Mouse (Mus musculus): ENCODE results near the gene Il33. TPM values are rescaled to one million over a fixed set of nuclear protein-coding genes. Genes with fewer than 3 reads are reported as not detected.

Gene Il33
- total and polyA plus RNA-seq, 2 experiments = 0.80 to 1.6 TPM

GRCm38 (mm10) chr19:29885548-29885947 is 39.4 kb upstream of the Il33 start:
- no peak for DNase-seq (ENCODE audit: extremely low read depth, low read depth, low spot score)
- WGBS = 89% methylated on average over 6 of the region's 6 CpGs
- H3K27me3 ChIP-seq (ENCODE audit: control insufficient read depth, insufficient read depth, low read length) = no peaks in the 10 kb centered on the region
- no peak overlapping the region for H3K9ac ChIP-seq (ENCODE audit: low read depth, low read length)
- no peaks in the 10 kb centered on the region for H3K36me3 ChIP-seq (ENCODE audit: control insufficient read depth, insufficient read depth, low read length)
- H3K79me2 ChIP-seq (ENCODE audit: control insufficient read depth, insufficient read depth, low read length) = no peaks in the 10 kb centered on the region
- no peak for TF ChIP-seq CTCF (IDR thresholded peaks at IDR 0.05; ENCODE audit: low read depth, low read length)
- no peak for TF ChIP-seq POLR2A (IDR thresholded peaks at IDR 0.05; ENCODE audit: extremely low read depth, insufficient read depth, low read length)
- H3K4me1 ChIP-seq (ENCODE audit: control insufficient read depth, insufficient read depth, low read length) = peaks cover 2% of the 10 kb centered on the region
- H3K27ac ChIP-seq (replicated peaks; ENCODE audit: insufficient read depth, low read depth, low read length) = no peak overlapping the region
- no peak overlapping the region for H3K4me3 ChIP-seq (ENCODE audit: insufficient read depth, low read depth, low read length)

- no peak for DNase-seq (ENCODE audit: extremely low read depth, low read depth, low spot score)
- H3K4me1 ChIP-seq (ENCODE audit: control insufficient read depth, insufficient read depth, low read length) = peaks cover 2% of the 10 kb centered on the region
- H3K4me3 ChIP-seq (ENCODE audit: insufficient read depth, low read depth, low read length) = no peak overlapping the region
- H3K36me3 ChIP-seq (ENCODE audit: control insufficient read depth, insufficient read depth, low read length) = no peaks in the 10 kb centered on the region
- no peak overlapping the region for H3K27ac ChIP-seq (replicated peaks; ENCODE audit: insufficient read depth, low read depth, low read length)
- H3K27me3 ChIP-seq (ENCODE audit: control insufficient read depth, insufficient read depth, low read length) = no peaks in the 10 kb centered on the region
- H3K79me2 ChIP-seq (ENCODE audit: control insufficient read depth, insufficient read depth, low read length) = no peaks in the 10 kb centered on the region
- H3K9ac ChIP-seq (ENCODE audit: low read depth, low read length) = no peak overlapping the region
- 87% methylated on average over 2 of the region's 2 CpGs for WGBS
- no peak for TF ChIP-seq POLR2A (IDR thresholded peaks at IDR 0.05; ENCODE audit: extremely low read depth, insufficient read depth, low read length)
- TF ChIP-seq CTCF (IDR thresholded peaks at IDR 0.05; ENCODE audit: low read depth, low read length) = no peak
Observed at GRCm38 (mm10) chr19:29887476-29887875, 37.4 kb upstream of the Il33 start.

GRCm38 (mm10) chr19:29888946-29889345 is 36.0 kb upstream of the Il33 start:
- 89% methylated on average over 6 of the region's 6 CpGs for WGBS
- DNase-seq (ENCODE audit: extremely low read depth, low read depth, low spot score) = no peak

GRCm38 (mm10) chr19:29891981-29892380 is 32.9 kb upstream of the Il33 start:
- no peaks in the 10 kb centered on the region for H3K79me2 ChIP-seq (ENCODE audit: control insufficient read depth, insufficient read depth, low read length)
- no peak overlapping the region for H3K27ac ChIP-seq (replicated peaks; ENCODE audit: insufficient read depth, low read depth, low read length)
- 85% methylated on average over 4 of the region's 4 CpGs for WGBS
- TF ChIP-seq POLR2A (IDR thresholded peaks at IDR 0.05; ENCODE audit: extremely low read depth, insufficient read depth, low read length) (no peak), CTCF (IDR thresholded peaks at IDR 0.05; ENCODE audit: low read depth, low read length) (no peak)
- no peaks in the 10 kb centered on the region for H3K27me3 ChIP-seq (ENCODE audit: control insufficient read depth, insufficient read depth, low read length)
- no peak for DNase-seq (ENCODE audit: extremely low read depth, low read depth, low spot score)
- no peaks in the 10 kb centered on the region for H3K36me3 ChIP-seq (ENCODE audit: control insufficient read depth, insufficient read depth, low read length)
- no peak overlapping the region for H3K9ac ChIP-seq (ENCODE audit: low read depth, low read length)
- no peak overlapping the region for H3K4me3 ChIP-seq (ENCODE audit: insufficient read depth, low read depth, low read length)
- peaks cover 2% of the 10 kb centered on the region; the same call in 1 of the 2 replicates for H3K4me1 ChIP-seq (ENCODE audit: control insufficient read depth, insufficient read depth, low read length)

More at GRCm38 (mm10) chr19:29888946-29889345, 36.0 kb upstream of the Il33 start:
- no peak for TF ChIP-seq CTCF (IDR thresholded peaks at IDR 0.05; ENCODE audit: low read depth, low read length)
- TF ChIP-seq POLR2A (IDR thresholded peaks at IDR 0.05; ENCODE audit: extremely low read depth, insufficient read depth, low read length) = no peak
- Histone ChIP-seq H3K27ac (replicated peaks; ENCODE audit: insufficient read depth, low read depth, low read length) (no peak overlapping the region), H3K36me3 (ENCODE audit: control insufficient read depth, insufficient read depth, low read length) (no peaks in the 10 kb centered on the region), H3K4me1 (ENCODE audit: control insufficient read depth, insufficient read depth, low read length) (peaks cover 2% of the 10 kb centered on the region; the same call in 1 of the 2 replicates), H3K79me2 (ENCODE audit: control insufficient read depth, insufficient read depth, low read length) (no peaks in the 10 kb centered on the region), H3K4me3 (ENCODE audit: insufficient read depth, low read depth, low read length) (no peak overlapping the region), H3K27me3 (ENCODE audit: control insufficient read depth, insufficient read depth, low read length) (no peaks in the 10 kb centered on the region), H3K9ac (ENCODE audit: low read depth, low read length) (no peak overlapping the region)

GRCm38 (mm10) chr19:29892786-29893185 is 32.1 kb upstream of the Il33 start:
- 79% methylated on average over 6 of the region's 6 CpGs for WGBS
- DNase-seq (ENCODE audit: extremely low read depth, low read depth, low spot score) = no peak
- H3K4me1 ChIP-seq (ENCODE audit: control insufficient read depth, insufficient read depth, low read length) = peaks cover 2% of the 10 kb centered on the region; the same call in 1 of the 2 replicates
- no peak overlapping the region for H3K9ac ChIP-seq (ENCODE audit: low read depth, low read length)
- no peak for TF ChIP-seq POLR2A (IDR thresholded peaks at IDR 0.05; ENCODE audit: extremely low read depth, insufficient read depth, low read length)
- no peak for TF ChIP-seq CTCF (IDR thresholded peaks at IDR 0.05; ENCODE audit: low read depth, low read length)
- no peaks in the 10 kb centered on the region for H3K27me3 ChIP-seq (ENCODE audit: control insufficient read depth, insufficient read depth, low read length)
- no peaks in the 10 kb centered on the region for H3K36me3 ChIP-seq (ENCODE audit: control insufficient read depth, insufficient read depth, low read length)
- no peak overlapping the region for H3K27ac ChIP-seq (replicated peaks; ENCODE audit: insufficient read depth, low read depth, low read length)
- H3K4me3 ChIP-seq (ENCODE audit: insufficient read depth, low read depth, low read length) = no peak overlapping the region
- H3K79me2 ChIP-seq (ENCODE audit: control insufficient read depth, insufficient read depth, low read length) = no peaks in the 10 kb centered on the region

- Histone ChIP-seq H3K79me2 (ENCODE audit: control insufficient read depth, insufficient read depth, low read length) (no peaks in the 10 kb centered on the region), H3K36me3 (ENCODE audit: control insufficient read depth, insufficient read depth, low read length) (no peaks in the 10 kb centered on the region), H3K9ac (ENCODE audit: low read depth, low read length) (no peak overlapping the region), H3K4me3 (ENCODE audit: insufficient read depth, low read depth, low read length) (no peak overlapping the region), H3K4me1 (ENCODE audit: control insufficient read depth, insufficient read depth, low read length) (peaks cover 2% of the 10 kb centered on the region; the same call in 1 of the 2 replicates), H3K27ac (replicated peaks; ENCODE audit: insufficient read depth, low read depth, low read length) (no peak overlapping the region), H3K27me3 (ENCODE audit: control insufficient read depth, insufficient read depth, low read length) (no peaks in the 10 kb centered on the region)
- peak; percentile 13 for DNase-seq (ENCODE audit: extremely low read depth, low read depth, low spot score)
- 89% methylated on average over 4 of the region's 4 CpGs for WGBS
- TF ChIP-seq POLR2A (IDR thresholded peaks at IDR 0.05; ENCODE audit: extremely low read depth, insufficient read depth, low read length) (no peak), CTCF (IDR thresholded peaks at IDR 0.05; ENCODE audit: low read depth, low read length) (no peak)
Observed at GRCm38 (mm10) chr19:29893718-29894273, 31.1 kb upstream of the Il33 start.
